Mouse (Mus musculus) CH12.LX (cell line): ENCODE measurements at regions not wholly inside any gene's neighbourhood (a gene's known extent, or its start where the extent isn't known, plus 50 kb on each side); places are given as distances from the start of the nearest gene placed in this dataset.

Source experiments
- DNase-seq: peaks from one replicate; pipeline ENCODE4 v3.0.0-alpha.2; 2013; ENCODE audit errors: extremely low read depth
- H3K27ac ChIP-seq: 2 replicates; pipeline ENCODE4 v1.5.1; 2012; ENCODE audit warnings: low read depth, mild to moderate bottlenecking, control low read depth, moderate library complexity; ENCODE audit not compliant: insufficient read depth
- H3K27me3 ChIP-seq: replicated peaks from 2 replicates; pipeline ENCODE3; 2012; ENCODE audit warnings: inconsistent platforms
- H3K36me3 ChIP-seq, 2 experiments: replicated peaks in 1 of 2; 2 replicates each; pipeline versions ENCODE3 to v1.6.1; 2012; ENCODE audit warnings: inconsistent platforms in 1 of 2, low read length in 1 of 2, mild to moderate bottlenecking in 1 of 2, mixed read lengths in 1 of 2, moderate library complexity in 1 of 2; ENCODE audit not compliant: control insufficient read depth in 1 of 2, insufficient read depth in 1 of 2
- H3K4me1 ChIP-seq, 2 experiments: 2 replicates each; pipeline ENCODE4 v1.6.1; 2012; ENCODE audit warnings: inconsistent platforms in 1 of 2, moderate library complexity in 1 of 2; ENCODE audit not compliant: insufficient read depth in 2 of 2, control insufficient read depth in 1 of 2
- H3K4me2 ChIP-seq: 2 replicates; pipeline ENCODE4 v1.6.1; 2012; ENCODE audit warnings: low read depth, mild to moderate bottlenecking, control low read depth; ENCODE audit not compliant: poor library complexity, insufficient read depth, severe bottlenecking
- H3K4me3 ChIP-seq, 3 experiments: fragments of 150-350 bp in 1 of 3; sonication (generic) in 1 of 3; replicated peaks in 1 of 3; 2 replicates each; pipeline versions ENCODE3 to v1.5.1; 2011 to 2012; ENCODE audit warnings: low read depth in 2 of 3, low read length in 2 of 3, mild to moderate bottlenecking in 2 of 3, moderate library complexity in 2 of 3, control low read depth in 1 of 3, improper control_type of control experiment in 1 of 3, inconsistent platforms in 1 of 3, mixed read lengths in 1 of 3; ENCODE audit not compliant: poor library complexity in 1 of 3
- H3K79me2 ChIP-seq: replicated peaks from 2 replicates; pipeline ENCODE4 v1.6.1; 2012; ENCODE audit warnings: mild to moderate bottlenecking, moderate library complexity; ENCODE audit not compliant: control insufficient read depth, poor library complexity, insufficient read depth, severe bottlenecking; ENCODE audit errors: extremely low read depth
- H3K9ac ChIP-seq: 2 replicates; pipeline ENCODE4 v1.6.1; 2012; ENCODE audit warnings: low read depth, mild to moderate bottlenecking, control low read depth, moderate library complexity; ENCODE audit not compliant: insufficient read depth
- H3K9me3 ChIP-seq: replicated peaks from 2 replicates; pipeline ENCODE3; 2012; ENCODE audit warnings: low read length, inconsistent platforms, mixed read lengths
- BHLHE40 ChIP-seq: IDR thresholded peaks from 2 replicates; pipeline ENCODE4 v1.6.1; 2011; ENCODE audit warnings: mild to moderate bottlenecking, low read depth, low read length, improper control_type of control experiment
- CTCF ChIP-seq, 2 experiments: IDR thresholded peaks in 1 of 2; conservative IDR thresholded peaks in 1 of 2; 2 replicates each; pipeline ENCODE4 v1.5.1; 2011 to 2012; ENCODE audit warnings: low read depth in 2 of 2, low read length in 2 of 2, improper control_type of control experiment in 1 of 2, inconsistent platforms in 1 of 2, mild to moderate bottlenecking in 1 of 2, moderate library complexity in 1 of 2
- E2F4 ChIP-seq: IDR thresholded peaks from 2 replicates; pipeline ENCODE4 v1.6.1; 2011; ENCODE audit warnings: low read depth, low read length, improper control_type of control experiment; ENCODE audit not compliant: insufficient replicate concordance
- EP300 ChIP-seq: IDR thresholded peaks from 2 replicates; pipeline ENCODE4 v1.6.1; 2011; ENCODE audit warnings: low read length, improper control_type of control experiment
- IRF4 ChIP-seq: IDR thresholded peaks from 2 replicates; pipeline ENCODE4 v1.6.1; 2014; ENCODE audit warnings: low read depth, mild to moderate bottlenecking, inconsistent platforms, low read length, improper control_type of control experiment
- JUN ChIP-seq: IDR thresholded peaks from 2 replicates; pipeline ENCODE4 v1.6.1; 2011; ENCODE audit warnings: low read depth, mild to moderate bottlenecking, low read length, improper control_type of control experiment, moderate library complexity; ENCODE audit not compliant: insufficient read depth
- KAT2A ChIP-seq: IDR thresholded peaks from 2 replicates; pipeline ENCODE4 v1.6.1; 2012; ENCODE audit warnings: low read length, improper control_type of control experiment, inconsistent platforms; ENCODE audit not compliant: insufficient replicate concordance
- MXI1 ChIP-seq: IDR thresholded peaks from 2 replicates; pipeline ENCODE4 v1.6.1; 2011; ENCODE audit warnings: mild to moderate bottlenecking, low read depth, low read length, improper control_type of control experiment
- POLR2AphosphoS2 ChIP-seq: IDR thresholded peaks from 2 replicates; pipeline ENCODE4 v1.6.1; 2011; ENCODE audit warnings: low read depth, low read length, improper control_type of control experiment
- RAD21 ChIP-seq: IDR thresholded peaks from 2 replicates; pipeline ENCODE4 v1.6.1; 2011; ENCODE audit warnings: low read depth, mild to moderate bottlenecking, low read length, improper control_type of control experiment, moderate library complexity
- SIN3A ChIP-seq: IDR thresholded peaks from 2 replicates; pipeline ENCODE4 v1.6.1; 2012; ENCODE audit warnings: low read length, improper control_type of control experiment, inconsistent platforms
- SMC3 ChIP-seq: IDR thresholded peaks from 2 replicates; pipeline ENCODE4 v1.6.1; 2011; ENCODE audit warnings: low read depth, low read length, improper control_type of control experiment
- TBP ChIP-seq: conservative IDR thresholded peaks from 2 replicates; pipeline ENCODE4 v1.6.1; 2011; ENCODE audit warnings: low read depth, low read length, improper control_type of control experiment
- TCF12 ChIP-seq: IDR thresholded peaks from 2 replicates; pipeline ENCODE4 v1.6.1; 2014; ENCODE audit warnings: low read depth, mild to moderate bottlenecking, inconsistent platforms, low read length, improper control_type of control experiment
- USF1 ChIP-seq: IDR thresholded peaks from 2 replicates; pipeline ENCODE4 v1.6.1; 2014; ENCODE audit warnings: low read depth, mild to moderate bottlenecking, inconsistent platforms, low read length, improper control_type of control experiment
- USF2 ChIP-seq: conservative IDR thresholded peaks from 2 replicates; pipeline ENCODE4 v1.6.1; 2011; ENCODE audit warnings: low read depth, low read length, improper control_type of control experiment
- ZC3H11A ChIP-seq: IDR thresholded peaks from 2 replicates; pipeline ENCODE4 v1.6.1; 2012; ENCODE audit warnings: low read depth, mild to moderate bottlenecking, inconsistent platforms, low read length, improper control_type of control experiment
- ZKSCAN1 ChIP-seq: IDR thresholded peaks from 2 replicates; pipeline ENCODE4 v1.6.1; 2012; ENCODE audit warnings: low read depth, inconsistent platforms, low read length, improper control_type of control experiment, borderline replicate concordance
- ZNF384 ChIP-seq: IDR thresholded peaks from 2 replicates; pipeline ENCODE4 v1.6.1; 2012; ENCODE audit warnings: low read depth, low read length, improper control_type of control experiment, inconsistent platforms
- dilution Hi-C: fragments of 300-500 bp; cut with MboI; formaldehyde crosslinking; loops from 2 replicates; pipeline ENCODE4 v1.14.3; 2020; ENCODE audit warnings: low sequenced_read_pairs; ENCODE audit not compliant: extremely low pct_unique_long_range_greater_than_20kb, extremely low pct_ligation_motif_present
- in situ Hi-C: fragments of 300-500 bp; cut with MboI; formaldehyde crosslinking; loops from 3 replicates; pipeline ENCODE4 v1.14.3; 2019; ENCODE audit warnings: low sequenced_read_pairs, low pct_ligation_motif_present, low pct_unique_long_range_greater_than_20kb, mixed read lengths

GRCm38 (mm10) chr2:138896563-138896962, 597.1 kb upstream of the Sptlc3 start:
- Histone ChIP-seq H3K4me3 (no peak overlapping the region), H3K9me3 (peaks cover 23% of the 10 kb centered on the region), H3K27me3 (no peaks in the 10 kb centered on the region), H3K79me2 (no peaks in the 10 kb centered on the region), H3K27ac (no peak overlapping the region), H3K9ac (no peak overlapping the region), H3K4me2 (no peak overlapping the region), H3K4me1 (no peaks in the 10 kb centered on the region), H3K36me3 (no peaks in the 10 kb centered on the region)
- no peak for TF ChIP-seq BHLHE40
- no peak for TF ChIP-seq ZNF384
- TF ChIP-seq TCF12, result no peak
- TF ChIP-seq CTCF (conservative IDR thresholded peaks at IDR 0.05 in 1 of 2, IDR thresholded peaks at IDR 0.05 in 1 of 2; ENCODE audit: low read depth in 2 of 2, low read length in 2 of 2), result no peak
- TF ChIP-seq SMC3, result no peak
- no peak for TF ChIP-seq TBP
- no peak for TF ChIP-seq POLR2AphosphoS2
- TF ChIP-seq KAT2A, result no peak
- no peak for TF ChIP-seq MXI1
- TF ChIP-seq USF2, result no peak
- TF ChIP-seq JUN, result no peak
- TF ChIP-seq ZC3H11A, result no peak
- TF ChIP-seq ZKSCAN1, result no peak
- no peak for TF ChIP-seq IRF4
- no peak for TF ChIP-seq E2F4
- no peak for TF ChIP-seq SIN3A
- DNase-seq, result no peak
- in situ Hi-C loops (no loop called here), dilution Hi-C loops (no loop called here)

- H3K9ac ChIP-seq, result no peak overlapping the region
- dilution Hi-C loops, result no loop called here
- no peak for TF ChIP-seq ZKSCAN1
- no peak for TF ChIP-seq BHLHE40
- no peak for TF ChIP-seq CTCF (conservative IDR thresholded peaks at IDR 0.05 in 1 of 2, IDR thresholded peaks at IDR 0.05 in 1 of 2; ENCODE audit: low read depth in 2 of 2, low read length in 2 of 2)
- no peak for TF ChIP-seq RAD21
- no peak for TF ChIP-seq USF1
- TF ChIP-seq POLR2AphosphoS2, result no peak
- no peak for TF ChIP-seq ZC3H11A
- no peak for TF ChIP-seq EP300
Observed at GRCm38 (mm10) chr2:138897101-138897500, 596.6 kb upstream of the Sptlc3 start.

More at GRCm38 (mm10) chr2:138897101-138897500, 596.6 kb upstream of the Sptlc3 start:
- Histone ChIP-seq H3K9me3 (peaks cover 27% of the 10 kb centered on the region), H3K27me3 (no peaks in the 10 kb centered on the region), H3K36me3 (no peaks in the 10 kb centered on the region), H3K4me2 (no peak overlapping the region), H3K27ac (no peak overlapping the region), H3K4me1 (no peaks in the 10 kb centered on the region), H3K79me2 (no peaks in the 10 kb centered on the region), H3K4me3 (no peak overlapping the region)
- DNase-seq, result no peak
- in situ Hi-C loops, result no loop called here
